Mouse (Mus musculus) CH12.LX (cell line): Measurements from ENCODE around the gene Kif1bp. TPM values are rescaled to one million over a fixed set of nuclear protein-coding genes. Genes with fewer than 3 reads are reported as not detected.

Source experiments
- DNase-seq: peaks from one replicate; pipeline ENCODE4 v3.0.0-alpha.2; 2013; ENCODE audit errors: extremely low read depth
- H3K27ac ChIP-seq: 2 replicates; pipeline ENCODE4 v1.5.1; 2012; ENCODE audit warnings: low read depth, mild to moderate bottlenecking, control low read depth, moderate library complexity; ENCODE audit not compliant: insufficient read depth
- H3K27me3 ChIP-seq: replicated peaks from 2 replicates; pipeline ENCODE3; 2012; ENCODE audit warnings: inconsistent platforms
- H3K36me3 ChIP-seq, 2 experiments: replicated peaks in 1 of 2; 2 replicates each; pipeline versions ENCODE3 to v1.6.1; 2012; ENCODE audit warnings: inconsistent platforms in 1 of 2, low read length in 1 of 2, mild to moderate bottlenecking in 1 of 2, mixed read lengths in 1 of 2, moderate library complexity in 1 of 2; ENCODE audit not compliant: control insufficient read depth in 1 of 2, insufficient read depth in 1 of 2
- H3K4me1 ChIP-seq, 2 experiments: 2 replicates each; pipeline ENCODE4 v1.6.1; 2012; ENCODE audit warnings: inconsistent platforms in 1 of 2, moderate library complexity in 1 of 2; ENCODE audit not compliant: insufficient read depth in 2 of 2, control insufficient read depth in 1 of 2
- H3K4me2 ChIP-seq: 2 replicates; pipeline ENCODE4 v1.6.1; 2012; ENCODE audit warnings: low read depth, mild to moderate bottlenecking, control low read depth; ENCODE audit not compliant: poor library complexity, insufficient read depth, severe bottlenecking
- H3K4me3 ChIP-seq, 3 experiments: fragments of 150-350 bp in 1 of 3; sonication (generic) in 1 of 3; replicated peaks in 1 of 3; 2 replicates each; pipeline versions ENCODE3 to v1.5.1; 2011 to 2012; ENCODE audit warnings: low read depth in 2 of 3, low read length in 2 of 3, mild to moderate bottlenecking in 2 of 3, moderate library complexity in 2 of 3, control low read depth in 1 of 3, improper control_type of control experiment in 1 of 3, inconsistent platforms in 1 of 3, mixed read lengths in 1 of 3; ENCODE audit not compliant: poor library complexity in 1 of 3
- H3K79me2 ChIP-seq: replicated peaks from 2 replicates; pipeline ENCODE4 v1.6.1; 2012; ENCODE audit warnings: mild to moderate bottlenecking, moderate library complexity; ENCODE audit not compliant: control insufficient read depth, poor library complexity, insufficient read depth, severe bottlenecking; ENCODE audit errors: extremely low read depth
- H3K9ac ChIP-seq: 2 replicates; pipeline ENCODE4 v1.6.1; 2012; ENCODE audit warnings: low read depth, mild to moderate bottlenecking, control low read depth, moderate library complexity; ENCODE audit not compliant: insufficient read depth
- H3K9me3 ChIP-seq: replicated peaks from 2 replicates; pipeline ENCODE3; 2012; ENCODE audit warnings: low read length, inconsistent platforms, mixed read lengths
- BHLHE40 ChIP-seq: IDR thresholded peaks from 2 replicates; pipeline ENCODE4 v1.6.1; 2011; ENCODE audit warnings: mild to moderate bottlenecking, low read depth, low read length, improper control_type of control experiment
- CHD2 ChIP-seq: IDR thresholded peaks from 2 replicates; pipeline ENCODE4 v1.6.1; 2011; ENCODE audit warnings: low read length, improper control_type of control experiment
- CTCF ChIP-seq, 2 experiments: IDR thresholded peaks in 1 of 2; conservative IDR thresholded peaks in 1 of 2; 2 replicates each; pipeline ENCODE4 v1.5.1; 2011 to 2012; ENCODE audit warnings: low read depth in 2 of 2, low read length in 2 of 2, improper control_type of control experiment in 1 of 2, inconsistent platforms in 1 of 2, mild to moderate bottlenecking in 1 of 2, moderate library complexity in 1 of 2
- ELF1 ChIP-seq: IDR thresholded peaks from 2 replicates; pipeline ENCODE4 v1.6.1; 2014; ENCODE audit warnings: low read depth, mild to moderate bottlenecking, inconsistent platforms, low read length, improper control_type of control experiment
- EP300 ChIP-seq: IDR thresholded peaks from 2 replicates; pipeline ENCODE4 v1.6.1; 2011; ENCODE audit warnings: low read length, improper control_type of control experiment
- JUN ChIP-seq: IDR thresholded peaks from 2 replicates; pipeline ENCODE4 v1.6.1; 2011; ENCODE audit warnings: low read depth, mild to moderate bottlenecking, low read length, improper control_type of control experiment, moderate library complexity; ENCODE audit not compliant: insufficient read depth
- JUND ChIP-seq: conservative IDR thresholded peaks from 2 replicates; pipeline ENCODE4 v1.6.1; 2011; ENCODE audit warnings: low read depth, low read length, improper control_type of control experiment
- KAT2A ChIP-seq: IDR thresholded peaks from 2 replicates; pipeline ENCODE4 v1.6.1; 2012; ENCODE audit warnings: low read length, improper control_type of control experiment, inconsistent platforms; ENCODE audit not compliant: insufficient replicate concordance
- MAFK ChIP-seq: IDR thresholded peaks from 2 replicates; pipeline ENCODE4 v1.6.1; 2011; ENCODE audit warnings: low read length, improper control_type of control experiment; ENCODE audit not compliant: insufficient replicate concordance
- MEF2A ChIP-seq: IDR thresholded peaks from 2 replicates; pipeline ENCODE4 v1.6.1; 2014; ENCODE audit warnings: low read depth, mild to moderate bottlenecking, inconsistent platforms, low read length, improper control_type of control experiment, borderline replicate concordance
- MXI1 ChIP-seq: IDR thresholded peaks from 2 replicates; pipeline ENCODE4 v1.6.1; 2011; ENCODE audit warnings: mild to moderate bottlenecking, low read depth, low read length, improper control_type of control experiment
- MYC ChIP-seq: IDR thresholded peaks from 2 replicates; pipeline ENCODE4 v1.6.1; 2011; ENCODE audit warnings: low read depth, mild to moderate bottlenecking, improper control_type of control experiment, low read length
- PAX5 ChIP-seq: IDR thresholded peaks from 2 replicates; pipeline ENCODE4 v1.6.1; 2012; ENCODE audit warnings: low read length, inconsistent platforms, mixed read lengths
- POLR2A ChIP-seq: IDR thresholded peaks from 2 replicates; pipeline ENCODE4 v1.6.1; 2011; ENCODE audit warnings: low read depth, mild to moderate bottlenecking, improper control_type of control experiment, low read length
- POLR2AphosphoS2 ChIP-seq: IDR thresholded peaks from 2 replicates; pipeline ENCODE4 v1.6.1; 2011; ENCODE audit warnings: low read depth, low read length, improper control_type of control experiment
- RAD21 ChIP-seq: IDR thresholded peaks from 2 replicates; pipeline ENCODE4 v1.6.1; 2011; ENCODE audit warnings: low read depth, mild to moderate bottlenecking, low read length, improper control_type of control experiment, moderate library complexity
- SIN3A ChIP-seq: IDR thresholded peaks from 2 replicates; pipeline ENCODE4 v1.6.1; 2012; ENCODE audit warnings: low read length, improper control_type of control experiment, inconsistent platforms
- SMC3 ChIP-seq: IDR thresholded peaks from 2 replicates; pipeline ENCODE4 v1.6.1; 2011; ENCODE audit warnings: low read depth, low read length, improper control_type of control experiment
- TBP ChIP-seq: conservative IDR thresholded peaks from 2 replicates; pipeline ENCODE4 v1.6.1; 2011; ENCODE audit warnings: low read depth, low read length, improper control_type of control experiment
- TCF12 ChIP-seq: IDR thresholded peaks from 2 replicates; pipeline ENCODE4 v1.6.1; 2014; ENCODE audit warnings: low read depth, mild to moderate bottlenecking, inconsistent platforms, low read length, improper control_type of control experiment
- ZNF384 ChIP-seq: IDR thresholded peaks from 2 replicates; pipeline ENCODE4 v1.6.1; 2012; ENCODE audit warnings: low read depth, low read length, improper control_type of control experiment, inconsistent platforms
- dilution Hi-C: fragments of 300-500 bp; cut with MboI; formaldehyde crosslinking; loops from 2 replicates; pipeline ENCODE4 v1.14.3; 2020; ENCODE audit warnings: low sequenced_read_pairs; ENCODE audit not compliant: extremely low pct_unique_long_range_greater_than_20kb, extremely low pct_ligation_motif_present
- in situ Hi-C: fragments of 300-500 bp; cut with MboI; formaldehyde crosslinking; loops from 3 replicates; pipeline ENCODE4 v1.14.3; 2019; ENCODE audit warnings: low sequenced_read_pairs, low pct_ligation_motif_present, low pct_unique_long_range_greater_than_20kb, mixed read lengths
- polyA plus RNA-seq: library from polyadenylated mRNA; unstranded; fragments of >175 nt; gene quantifications from 2 replicates; pipeline ENCODE4 v1.2.1, GENCODE M21; 2012; ENCODE audit warnings: low read depth; ENCODE audit not compliant: insufficient read length
- total RNA-seq, 2 experiments: library from RNA; depleted of rRNA; stranded (reverse); fragments of 300-350 nt in 1 of 2; fragments of >200 nt in 1 of 2; gene quantifications; 2 replicates each; pipeline ENCODE4 v1.2.3; 2012 to 2014

Gene Kif1bp
- total and polyA plus RNA-seq, 3 experiments: 12.9 to 23.1 (median 15.3) TPM

DNA sequence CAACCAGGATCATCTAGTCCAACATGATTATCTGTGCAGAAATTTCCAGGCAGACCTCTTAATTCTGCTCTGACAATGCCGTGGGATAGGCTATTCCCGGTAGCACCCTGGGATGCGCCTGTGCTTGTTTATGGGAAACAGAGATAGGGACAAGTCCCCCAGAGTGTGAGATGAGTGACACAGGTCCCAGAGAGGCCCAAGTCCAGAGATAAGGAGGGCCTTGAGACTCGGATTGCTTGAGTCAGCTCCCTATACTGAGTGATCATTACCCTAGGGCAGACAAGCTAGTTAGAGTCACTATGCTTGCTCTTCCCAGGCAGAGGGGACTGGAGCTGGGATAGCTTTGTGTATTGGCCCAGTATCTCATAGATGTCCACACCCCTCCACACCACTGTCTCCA, 56.5 kb downstream of the Kif1bp start:
- no peak for DNase-seq
- dilution Hi-C loops: no loop called here
- H3K4me2 ChIP-seq: no peak overlapping the region
- in situ Hi-C loops: no loop called here
- H3K36me3 ChIP-seq: no peaks in the 10 kb centered on the region
- no peak for TF ChIP-seq JUND
- no peak for TF ChIP-seq MAFK
- TF ChIP-seq BHLHE40: no peak
- no peak for TF ChIP-seq TBP
- no peak for TF ChIP-seq RAD21
- no peak for TF ChIP-seq POLR2A
- TF ChIP-seq MEF2A: no peak
- no peak for TF ChIP-seq PAX5
- TF ChIP-seq EP300: no peak
- TF ChIP-seq ZNF384: no peak
- TF ChIP-seq SIN3A: no peak
- no peak for TF ChIP-seq MYC
- TF ChIP-seq ELF1: no peak
- TF ChIP-seq JUN: no peak
- TF ChIP-seq POLR2AphosphoS2: no peak
- no peak for TF ChIP-seq TCF12
- TF ChIP-seq SMC3: no peak
- no peak for TF ChIP-seq MXI1
- TF ChIP-seq KAT2A: no peak
- TF ChIP-seq CTCF (conservative IDR thresholded peaks at IDR 0.05 in 1 of 2, IDR thresholded peaks at IDR 0.05 in 1 of 2; ENCODE audit: low read depth in 2 of 2, low read length in 2 of 2): no peak
- no peaks in the 10 kb centered on the region for H3K27me3 ChIP-seq
- H3K4me1 ChIP-seq: peaks cover 0 to 21% of the 10 kb centered on the region in 2 experiments; a peak in 2 of 4 replicates
- no peaks in the 10 kb centered on the region for H3K9me3 ChIP-seq
- H3K79me2 ChIP-seq: no peaks in the 10 kb centered on the region
- no peak overlapping the region for H3K27ac ChIP-seq
- H3K4me3 ChIP-seq: no peak overlapping the region
- H3K9ac ChIP-seq: no peak overlapping the region

DNA sequence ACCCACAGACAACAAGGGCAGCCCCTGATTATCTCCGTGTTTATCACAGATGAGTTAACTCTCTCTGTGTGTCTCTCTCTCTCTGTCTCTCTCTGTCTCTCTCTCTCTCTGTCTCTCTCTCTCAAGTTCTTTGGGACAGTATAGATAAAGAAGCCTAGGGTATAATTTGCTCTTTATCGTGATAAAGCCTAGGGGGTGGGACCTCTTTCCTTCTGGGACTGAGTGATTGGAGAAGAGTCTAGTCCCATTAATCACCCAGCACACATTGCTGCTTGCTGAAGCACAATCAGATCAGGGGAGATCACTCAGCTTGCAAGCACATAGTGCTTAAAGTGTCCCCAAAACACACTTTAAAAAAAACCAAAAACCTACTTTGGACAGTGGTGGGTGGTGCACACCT, 57.3 kb downstream of the Kif1bp start:
- no peaks in the 10 kb centered on the region for H3K79me2 ChIP-seq
- TF ChIP-seq CHD2: no peak
- TF ChIP-seq POLR2AphosphoS2: no peak
- dilution Hi-C loops (no loop called here), in situ Hi-C loops (no loop called here)
- no peak overlapping the region for H3K27ac ChIP-seq
- H3K4me3 ChIP-seq: no peak overlapping the region
- DNase-seq: no peak
- H3K4me2 ChIP-seq: no peak overlapping the region
- H3K9ac ChIP-seq: no peak overlapping the region
- H3K9me3 ChIP-seq: no peaks in the 10 kb centered on the region
- no peaks in the 10 kb centered on the region for H3K27me3 ChIP-seq
- H3K4me1 ChIP-seq: peaks cover 0 to 21% of the 10 kb centered on the region in 2 experiments; a peak in 2 of 4 replicates
- no peaks in the 10 kb centered on the region for H3K36me3 ChIP-seq
